Mouse (Mus musculus) MEL (cell line): ENCODE results near the gene Usp39. TPM values are rescaled to one million over a fixed set of nuclear protein-coding genes. Genes with fewer than 3 reads are reported as not detected.
A peak's percentile ranks its signal among the peaks of the same experiment; 100 is the strongest.

Experiments
- DNase-seq: peaks from one replicate; pipeline ENCODE4 v3.0.0; 2011; ENCODE audit warnings: low read depth, low spot score
- H3K27ac ChIP-seq: 2 replicates; pipeline ENCODE4 v1.5.1; 2012; ENCODE audit warnings: low read depth, mild to moderate bottlenecking, control low read depth, low read length, moderate library complexity; ENCODE audit not compliant: control insufficient read depth
- H3K27me3 ChIP-seq, 2 experiments: fragments of 150-350 bp in 1 of 2; sonication (generic) in 1 of 2; 2 replicates each; pipeline ENCODE4 v1.6.1; 2012; ENCODE audit warnings: low read length in 2 of 2, mild to moderate bottlenecking in 2 of 2, improper control_type of control experiment in 1 of 2, moderate library complexity in 1 of 2; ENCODE audit not compliant: insufficient read depth in 2 of 2, control insufficient read depth in 1 of 2
- H3K36me3 ChIP-seq, 2 experiments: 2 replicates each; pipeline ENCODE4 v1.6.1; 2012 to 2014; ENCODE audit warnings: low read length in 2 of 2, improper control_type of control experiment in 1 of 2, inconsistent platforms in 1 of 2, mild to moderate bottlenecking in 1 of 2; ENCODE audit not compliant: insufficient read depth in 2 of 2, control insufficient read depth in 1 of 2
- H3K4me1 ChIP-seq, 2 experiments: fragments of 150-350 bp in 1 of 2; sonication (generic) in 1 of 2; 2 replicates each; pipeline ENCODE4 v1.6.1; 2012; ENCODE audit warnings: low read length in 2 of 2, improper control_type of control experiment in 1 of 2, mild to moderate bottlenecking in 1 of 2; ENCODE audit not compliant: insufficient read depth in 2 of 2, control insufficient read depth in 1 of 2
- H3K4me3 ChIP-seq, 2 experiments: fragments of 150-350 bp in 1 of 2; sonication (generic) in 1 of 2; 2 replicates each; pipeline ENCODE4 v1.5.1; 2012; ENCODE audit warnings: low read depth in 2 of 2, low read length in 2 of 2, mild to moderate bottlenecking in 2 of 2, moderate library complexity in 2 of 2, control low read depth in 1 of 2, improper control_type of control experiment in 1 of 2; ENCODE audit not compliant: control insufficient read depth in 1 of 2, insufficient read depth in 1 of 2
- H3K79me2 ChIP-seq: 2 replicates; pipeline ENCODE4 v1.6.1; 2012; ENCODE audit warnings: mild to moderate bottlenecking, low read length, moderate library complexity; ENCODE audit not compliant: control insufficient read depth, poor library complexity, insufficient read depth
- H3K9ac ChIP-seq: 2 replicates; pipeline ENCODE4 v1.6.1; 2012; ENCODE audit warnings: low read depth, mild to moderate bottlenecking, control low read depth, low read length, moderate library complexity; ENCODE audit not compliant: control insufficient read depth, poor library complexity, severe bottlenecking
- H3K9me3 ChIP-seq: fragments of 150-350 bp; sonication (generic); replicated peaks from 2 replicates; pipeline ENCODE4 v1.6.1; 2012; ENCODE audit warnings: mild to moderate bottlenecking, low read length, improper control_type of control experiment, moderate library complexity; ENCODE audit not compliant: insufficient read depth
- CTCF ChIP-seq, 3 experiments: IDR thresholded peaks in 2 of 3; conservative IDR thresholded peaks in 1 of 3; 2 replicates each; pipeline ENCODE4 v1.5.1; 2011 to 2012; ENCODE audit warnings: low read length in 3 of 3, low read depth in 2 of 3, mild to moderate bottlenecking in 2 of 3, improper control_type of control experiment in 1 of 3, inconsistent platforms in 1 of 3, mixed read lengths in 1 of 3, moderate library complexity in 1 of 3; ENCODE audit not compliant: control insufficient read depth in 1 of 3, insufficient read depth in 1 of 3, poor library complexity in 1 of 3, severe bottlenecking in 1 of 3
- EP300 ChIP-seq, 2 experiments: IDR thresholded peaks; 2 replicates each; pipeline ENCODE4 v1.6.1; 2011; ENCODE audit warnings: improper control_type of control experiment in 2 of 2, low read length in 2 of 2, low read depth in 1 of 2, mild to moderate bottlenecking in 1 of 2
- ETS1 ChIP-seq: IDR thresholded peaks from 2 replicates; pipeline ENCODE4 v1.6.1; 2012; ENCODE audit warnings: low read depth, mild to moderate bottlenecking, inconsistent platforms, low read length, improper control_type of control experiment, moderate library complexity
- HCFC1 ChIP-seq: IDR thresholded peaks from 2 replicates; pipeline ENCODE4 v1.6.1; 2012; ENCODE audit warnings: low read depth, mild to moderate bottlenecking, inconsistent platforms, low read length, improper control_type of control experiment, moderate library complexity
- JUND ChIP-seq: IDR thresholded peaks from 2 replicates; pipeline ENCODE4 v1.6.1; 2011; ENCODE audit warnings: low read depth, mild to moderate bottlenecking, improper control_type of control experiment, low read length
- MAZ ChIP-seq: IDR thresholded peaks from 2 replicates; pipeline ENCODE4 v1.6.1; 2012; ENCODE audit warnings: low read depth, mild to moderate bottlenecking, inconsistent platforms, low read length, improper control_type of control experiment
- MXI1 ChIP-seq: IDR thresholded peaks from 2 replicates; pipeline ENCODE4 v1.6.1; 2011; ENCODE audit warnings: mild to moderate bottlenecking, low read depth, low read length, improper control_type of control experiment
- NELFE ChIP-seq: IDR thresholded peaks from 2 replicates; pipeline ENCODE4 v1.6.1; 2011; ENCODE audit warnings: low read depth, low read length, improper control_type of control experiment
- NRF1 ChIP-seq: IDR thresholded peaks from 2 replicates; pipeline ENCODE4 v1.6.1; 2014; ENCODE audit warnings: low read depth, mild to moderate bottlenecking, inconsistent platforms, low read length, improper control_type of control experiment, moderate library complexity; ENCODE audit not compliant: poor library complexity, insufficient read depth, severe bottlenecking
- POLR2A ChIP-seq, 2 experiments: IDR thresholded peaks; 2 replicates each; pipeline ENCODE4 v1.6.1; 2011 to 2012; ENCODE audit warnings: low read length in 2 of 2, mild to moderate bottlenecking in 2 of 2, control low read depth in 1 of 2, improper control_type of control experiment in 1 of 2, low read depth in 1 of 2, moderate library complexity in 1 of 2; ENCODE audit not compliant: control insufficient read depth in 1 of 2, insufficient read depth in 1 of 2, poor library complexity in 1 of 2
- UBTF ChIP-seq: IDR thresholded peaks from 2 replicates; pipeline ENCODE4 v1.6.1; 2012; ENCODE audit warnings: low read depth, mild to moderate bottlenecking, inconsistent platforms, low read length, improper control_type of control experiment, moderate library complexity, borderline replicate concordance; ENCODE audit not compliant: insufficient read depth
- polyA plus RNA-seq, 2 experiments: library from polyadenylated mRNA; stranded (reverse) in 1 of 2; unstranded in 1 of 2; fragments of >175 nt in 1 of 2; fragments of >200 nt in 1 of 2; gene quantifications; 2 replicates each; pipeline versions ENCODE4 v1.2.1 to v1.2.4; 2012; ENCODE audit warnings: low replicate concordance in 2 of 2, low read depth in 1 of 2; ENCODE audit not compliant: insufficient read length in 2 of 2, insufficient read depth in 1 of 2, missing spikeins in 1 of 2
- total RNA-seq: library from RNA; depleted of rRNA; stranded (reverse); fragments of 300-350 nt; gene quantifications from 2 replicates; pipeline ENCODE4 v1.2.3, GENCODE M21; 2012

Usp39 gene
- total and polyA plus RNA-seq, 3 experiments, result 103 to 106 TPM; not detected in 1

- TF ChIP-seq MXI1 (peak; percentile 87), NRF1 (peak; percentile 73)
These were observed at the start of gene Usp39 (continued) for GRCm38 (mm10) chr6:72345074-72345567.

- peak overlapping the region; percentile 99 for H3K27ac ChIP-seq
- H3K36me3 ChIP-seq, result peaks cover 0 to 35% of the 10 kb centered on the region in 2 experiments; a peak in 2 of 4 replicates
- peak; percentile 60 for DNase-seq
- H3K9me3 ChIP-seq, result no peaks in the 10 kb centered on the region
- no peak for TF ChIP-seq EP300 (IDR thresholded peaks at IDR 0.05; ENCODE audit: low read depth in 1 of 2, low read length in 2 of 2)
- TF ChIP-seq MAZ, result no peak
- TF ChIP-seq CTCF (IDR thresholded peaks at IDR 0.05 in 2 of 3, conservative IDR thresholded peaks at IDR 0.05 in 1 of 3; ENCODE audit: control insufficient read depth in 1 of 3, insufficient read depth in 1 of 3, low read depth in 2 of 3, low read length in 3 of 3, poor library complexity in 1 of 3, severe bottlenecking in 1 of 3), result peak in 1 of 3 experiments; percentile 27; a peak in 2 of 6 replicates
- TF ChIP-seq NELFE, result no peak
- no peak for TF ChIP-seq JUND
- no peak for TF ChIP-seq UBTF
- peak overlapping the region; percentile 43 to 51 for H3K4me3 ChIP-seq
- H3K4me1 ChIP-seq, result peaks cover 0 to 43% of the 10 kb centered on the region in 2 experiments; a peak in 3 of 4 replicates
- H3K79me2 ChIP-seq, result peaks cover 52% of the 10 kb centered on the region
- no peaks in the 10 kb centered on the region for H3K27me3 ChIP-seq
- H3K9ac ChIP-seq, result peak overlapping the region; percentile 96
These were observed 47.4 kb upstream of the Usp39 start for GRCm38 (mm10) chr6:72392341-72392740.

- Histone ChIP-seq H3K4me3 (peak overlapping the region; percentile 71 to 77), H3K79me2 (peaks cover 55% of the 10 kb centered on the region), H3K4me1 (peaks cover 0 to 47% of the 10 kb centered on the region in 2 experiments; a peak in 3 of 4 replicates), H3K9ac (peak overlapping the region; percentile 96), H3K36me3 (peaks cover 0 to 40% of the 10 kb centered on the region in 2 experiments; a peak in 2 of 4 replicates), H3K9me3 (no peaks in the 10 kb centered on the region)
- peak; percentile 79 for DNase-seq
- TF ChIP-seq CTCF (IDR thresholded peaks at IDR 0.05 in 2 of 3, conservative IDR thresholded peaks at IDR 0.05 in 1 of 3; ENCODE audit: control insufficient read depth in 1 of 3, insufficient read depth in 1 of 3, low read depth in 2 of 3, low read length in 3 of 3, poor library complexity in 1 of 3, severe bottlenecking in 1 of 3) (peak in 1 of 3 experiments; percentile 33; a peak in 1 of 6 replicates), ETS1 (no peak), HCFC1 (no peak), POLR2A (IDR thresholded peaks at IDR 0.05; ENCODE audit: control insufficient read depth in 1 of 2, insufficient read depth in 1 of 2, low read depth in 1 of 2, low read length in 2 of 2, poor library complexity in 1 of 2) (peak; percentile 18 to 66)
- TF ChIP-seq, all 39 proteins: peak for 2
- Histone ChIP-seq H3K27me3 (no peaks in the 10 kb centered on the region), H3K27ac (peak overlapping the region; percentile 99)
These were observed 46.0 kb upstream of the Usp39 start for GRCm38 (mm10) chr6:72390795-72391521.
